Mouse (Mus musculus): ENCODE results near the gene Hdac7.

GRCm38 (mm10) chr15:97814703-97815102 is 29.6 kb downstream of the Hdac7 start:
- TF ChIP-seq CTCF (IDR thresholded peaks at IDR 0.05; ENCODE audit: low read depth) = no peak
- TF ChIP-seq EP300 (IDR thresholded peaks at IDR 0.05; ENCODE audit: low read depth) = no peak

Data from liver, postnatal 0 days (tissue).